Mouse (Mus musculus): ENCODE data around the gene Fam83d.

Gene Fam83d

GRCm38 (mm10) chr2:158746164-158746563, 21.7 kb upstream of the Fam83d start:
- no peak for DNase-seq

GRCm38 (mm10) chr2:158749366-158749765, 18.5 kb upstream of the Fam83d start:
- DNase-seq, result no peak

- no peak for DNase-seq
Observed at GRCm38 (mm10) chr2:158760231-158760630, 7.7 kb upstream of the Fam83d start.

DNA sequence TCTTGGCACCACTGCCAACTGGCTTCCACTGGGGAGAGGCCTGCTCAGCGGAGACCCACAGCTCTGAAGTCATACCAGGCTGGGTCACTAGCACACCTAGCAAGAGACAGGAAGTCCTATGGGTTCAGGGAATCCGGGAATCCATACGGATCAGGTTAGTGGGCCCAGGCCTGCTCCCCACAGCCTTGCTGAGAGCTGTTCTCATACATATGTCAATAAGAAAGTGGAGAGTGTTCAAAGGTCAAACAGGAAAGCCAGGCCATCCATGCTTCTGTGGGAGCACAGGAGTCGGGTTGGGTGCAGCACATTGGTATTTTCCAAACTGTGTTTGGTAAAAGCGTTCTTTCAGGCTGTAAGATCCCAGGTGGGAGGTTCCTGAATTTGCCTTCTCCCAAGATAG, 5.6 kb upstream of the Fam83d start:
- no peak for DNase-seq

GRCm38 (mm10) chr2:158768350-158768749, 457 bp downstream of the Fam83d start:
- no peak for DNase-seq

DNA sequence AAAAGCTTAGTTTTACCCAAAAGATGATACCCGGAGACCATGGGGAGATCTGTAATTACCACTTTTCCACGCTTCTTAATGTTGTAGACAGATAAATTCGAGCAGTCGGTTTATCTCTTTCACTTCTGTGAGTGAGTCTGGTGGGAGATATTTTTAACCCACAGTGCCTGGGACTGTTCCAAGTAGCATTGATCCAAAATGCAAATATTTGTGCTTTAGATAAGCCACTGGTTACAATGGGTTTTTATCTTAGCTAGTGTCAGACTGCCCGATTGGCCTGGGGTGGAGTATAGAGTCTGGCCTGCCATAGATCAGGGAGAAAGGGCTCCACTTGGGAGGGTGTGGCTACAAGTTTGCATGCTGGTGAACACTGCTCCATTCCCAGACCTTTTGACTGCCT, 878 bp downstream of the Fam83d start:
- no peak for DNase-seq

DNA sequence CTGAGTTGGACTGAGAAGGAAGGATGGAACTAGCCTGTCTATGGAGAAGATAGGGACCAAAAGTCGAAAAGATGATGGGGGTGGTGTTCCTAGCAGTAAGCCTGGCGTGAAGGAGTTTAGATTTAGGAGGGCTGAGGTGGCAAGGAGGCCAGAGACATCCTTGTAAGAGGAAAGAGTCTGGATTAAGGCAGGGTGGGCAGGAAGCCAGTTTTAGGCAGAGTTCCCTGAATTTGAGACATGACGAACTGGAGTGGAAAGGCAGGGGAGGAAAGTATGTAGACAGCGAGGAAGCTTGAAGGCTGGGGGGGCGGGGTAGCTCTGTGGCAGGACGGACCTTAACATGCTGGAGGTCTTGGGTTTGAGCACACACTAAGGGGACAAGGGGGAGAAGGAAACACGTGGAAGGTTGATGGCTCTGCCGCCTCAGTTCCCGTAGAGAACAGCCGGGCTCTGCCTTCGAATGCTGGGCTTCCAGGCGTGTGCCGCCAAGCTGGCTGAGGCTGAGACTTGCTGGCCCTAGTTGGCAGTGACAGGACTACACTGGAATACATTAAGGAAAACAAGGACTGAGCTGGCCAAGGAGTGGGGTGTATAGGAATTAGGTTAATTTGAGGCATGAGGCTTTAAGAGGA, 2.3 kb downstream of the Fam83d start:
- DNase-seq, result no peak

GRCm38 (mm10) chr2:158771066-158771763, 3.3 kb downstream of the Fam83d start:
- DNase-seq, result no peak

GRCm38 (mm10) chr2:158772808-158773207, 4.9 kb downstream of the Fam83d start:
- DNase-seq, result no peak

- DNase-seq, result no peak
Observed at GRCm38 (mm10) chr2:158774886-158775285, 7.0 kb downstream of the Fam83d start.

- DNase-seq, result no peak
Observed at GRCm38 (mm10) chr2:158776716-158777115, 8.8 kb downstream of the Fam83d start.

GRCm38 (mm10) chr2:158777490-158777889, 9.6 kb downstream of the Fam83d start:
- no peak for DNase-seq

- no peak for DNase-seq
Observed at GRCm38 (mm10) chr2:158778349-158778748, 10.5 kb downstream of the Fam83d start.

DNA sequence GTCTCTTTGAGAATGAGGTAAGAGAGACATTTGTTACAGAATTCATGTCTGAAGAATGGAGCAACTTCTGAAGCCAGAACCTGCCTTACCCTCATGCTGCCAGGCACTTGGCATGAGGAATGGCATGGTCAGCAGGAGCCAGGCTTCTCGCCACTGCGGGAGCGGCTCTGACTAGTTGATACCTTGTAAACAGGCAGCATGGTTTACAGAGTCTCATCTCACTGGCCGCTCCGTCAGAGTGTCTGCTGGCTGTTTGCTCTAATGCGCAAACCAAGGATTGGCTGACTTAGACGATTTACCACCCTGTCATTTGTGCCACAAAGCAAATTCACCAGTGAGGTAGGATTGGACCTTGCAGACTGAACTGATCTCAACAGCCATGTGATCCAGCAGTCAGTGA, 13.2 kb downstream of the Fam83d start:
- DNase-seq, result no peak

DNA sequence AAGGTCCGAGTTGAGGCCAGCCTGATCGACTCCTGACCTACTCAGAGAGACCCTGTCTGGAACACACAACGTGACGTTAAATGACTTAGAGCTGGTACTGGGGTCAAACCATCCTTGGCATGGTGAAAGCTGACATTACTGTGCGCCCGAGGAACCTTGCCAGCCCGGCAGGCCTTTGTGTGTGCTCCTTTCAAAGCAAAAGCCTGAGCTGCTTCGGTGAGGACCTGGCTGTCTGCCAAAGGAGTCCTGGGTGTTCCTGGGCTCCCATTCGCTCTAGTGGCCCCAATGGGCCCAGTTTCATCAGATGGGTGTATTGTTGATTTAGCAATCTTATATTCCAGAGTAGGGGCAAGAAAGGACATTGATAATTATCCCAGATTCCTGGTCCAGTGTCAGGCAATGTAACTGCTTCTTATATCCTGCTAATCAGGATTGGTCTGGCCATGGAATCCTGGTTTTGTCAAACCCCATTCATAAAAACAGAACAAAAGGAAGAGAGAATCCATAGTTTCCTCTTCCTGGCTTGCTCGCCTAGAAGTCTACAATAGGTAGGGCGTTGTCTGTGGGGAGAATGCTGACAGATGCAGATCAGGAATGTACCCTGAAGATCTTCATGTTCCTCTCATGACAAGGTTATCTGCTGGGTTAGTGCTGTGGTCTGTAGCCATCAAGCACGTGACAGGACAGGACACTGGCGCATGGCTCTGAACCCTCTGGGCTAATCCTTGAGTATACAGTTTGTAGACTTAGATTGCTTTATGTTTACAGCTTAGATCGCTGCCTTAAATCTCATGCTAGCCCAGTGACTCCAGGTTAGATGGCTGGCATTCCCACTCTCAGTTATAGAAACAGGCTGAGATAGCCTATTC, 19.3 kb downstream of the Fam83d start:
- no peak for DNase-seq

GRCm38 (mm10) chr2:158794494-158795004, 26.7 kb downstream of the Fam83d start, which contains the start of gene Dhx35:
Dhx35 (plus strand) TSS chr2:158794807.
- DNase-seq, result peak; percentile 100

- DNase-seq, result no peak
Observed at GRCm38 (mm10) chr2:158795043-158795442, 27.1 kb downstream of the Fam83d start.

GRCm38 (mm10) chr2:158795875-158796274, 28.0 kb downstream of the Fam83d start:
- DNase-seq, result no peak

- no peak for DNase-seq
Observed at GRCm38 (mm10) chr2:158799328-158799727, 31.4 kb downstream of the Fam83d start.

DNA sequence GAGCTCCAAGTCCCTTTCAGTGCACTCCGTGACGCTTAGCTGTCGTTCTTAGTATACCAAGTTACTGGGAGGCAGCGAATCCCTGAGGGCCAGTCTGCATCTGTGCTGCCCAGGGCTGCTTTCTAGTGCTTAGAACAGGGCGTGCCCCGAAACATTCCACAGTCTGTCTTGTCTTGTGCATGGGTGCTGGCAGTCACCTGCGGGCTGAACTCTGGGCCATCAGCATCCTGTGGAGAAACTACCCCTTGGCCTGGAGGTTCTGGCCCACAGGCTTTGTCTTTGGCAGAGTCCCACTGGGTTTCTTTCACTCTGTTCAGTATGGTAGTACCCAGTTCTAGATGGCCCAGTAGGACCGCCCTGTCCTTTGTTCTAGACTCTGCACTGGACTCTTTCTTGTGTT, 32.9 kb downstream of the Fam83d start:
- DNase-seq, result no peak

- no peak for DNase-seq
Observed at GRCm38 (mm10) chr2:158803575-158803974, 35.7 kb downstream of the Fam83d start.

- DNase-seq, result no peak
Observed at GRCm38 (mm10) chr2:158815686-158816085, 47.8 kb downstream of the Fam83d start.

DNA sequence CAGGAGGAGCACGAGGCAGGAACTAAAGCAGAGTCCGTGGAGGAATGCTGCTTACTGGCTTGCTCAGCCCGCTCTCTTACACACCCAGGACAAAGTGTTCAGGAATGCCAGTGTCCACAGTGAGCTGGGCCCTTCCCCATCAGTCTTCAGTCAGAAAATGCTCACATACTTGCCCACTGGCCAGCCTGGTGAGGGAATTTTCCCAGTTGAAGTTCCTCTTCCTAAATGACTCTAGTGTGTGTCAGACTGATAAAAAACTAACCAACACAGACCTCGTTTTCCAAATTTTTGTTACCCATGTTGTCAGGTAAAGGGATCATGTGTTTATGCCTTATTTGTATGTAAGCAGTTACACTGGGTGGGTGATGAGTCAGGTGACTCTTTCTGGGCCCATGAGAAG, 48.3 kb downstream of the Fam83d start:
- DNase-seq, result no peak

All from heart, adult 11 months (tissue).